Mouse (Mus musculus) hindbrain, embryonic 10.5 days (tissue): ENCODE data around the gene Zfp653. TPM values are rescaled to one million over a fixed set of nuclear protein-coding genes. Genes with fewer than 3 reads are reported as not detected.

ENCODE experiments used
- DNase-seq: peaks from one replicate; pipeline ENCODE4 v3.0.0-alpha.2; 2017; ENCODE audit warnings: low spot score
- H3K27ac ChIP-seq: fragments of 300-500 bp; sonication (generic); 2 replicates; pipeline ENCODE4 v1.5.1; 2016; ENCODE audit warnings: mild to moderate bottlenecking, moderate library complexity
- H3K27me3 ChIP-seq: fragments of 300-500 bp; sonication (generic); 2 replicates; pipeline ENCODE4 v1.6.1; 2016; ENCODE audit warnings: mild to moderate bottlenecking; ENCODE audit not compliant: poor library complexity, insufficient read depth, severe bottlenecking
- H3K36me3 ChIP-seq: fragments of 300-500 bp; sonication (generic); 2 replicates; pipeline ENCODE4 v1.6.1; 2016; ENCODE audit warnings: mild to moderate bottlenecking, moderate library complexity
- H3K4me1 ChIP-seq: fragments of 300-500 bp; sonication (generic); replicated peaks from 2 replicates; pipeline ENCODE4 v1.6.1; 2016; ENCODE audit warnings: mild to moderate bottlenecking
- H3K4me3 ChIP-seq: fragments of 300-500 bp; sonication (generic); 2 replicates; pipeline ENCODE4 v1.5.1; 2016; ENCODE audit warnings: mild to moderate bottlenecking, moderate library complexity
- H3K9me3 ChIP-seq: fragments of 300-500 bp; sonication (generic); 2 replicates; pipeline ENCODE4 v1.6.1; 2016; ENCODE audit warnings: mild to moderate bottlenecking, moderate library complexity
- WGBS: fragments of 180-500 bp; shearing (Covaris S2); methylation state at CpG from one replicate; pipeline ENCODE4 v1.1.7; 2016; 5-methylcytosine and 5-hydroxymethylcytosine counted together
- polyA plus RNA-seq: library from polyadenylated mRNA; unstranded; fragments of >200 nt; fragmentation: Nextera tagmentation; extraction: Ambion mirVana; gene quantifications from 2 replicates; pipeline ENCODE4 v1.2.1, GENCODE M21; 2016

The Zfp653 gene
- polyA plus RNA-seq: 11.1 and 15.4 TPM in 2 replicates

DNA sequence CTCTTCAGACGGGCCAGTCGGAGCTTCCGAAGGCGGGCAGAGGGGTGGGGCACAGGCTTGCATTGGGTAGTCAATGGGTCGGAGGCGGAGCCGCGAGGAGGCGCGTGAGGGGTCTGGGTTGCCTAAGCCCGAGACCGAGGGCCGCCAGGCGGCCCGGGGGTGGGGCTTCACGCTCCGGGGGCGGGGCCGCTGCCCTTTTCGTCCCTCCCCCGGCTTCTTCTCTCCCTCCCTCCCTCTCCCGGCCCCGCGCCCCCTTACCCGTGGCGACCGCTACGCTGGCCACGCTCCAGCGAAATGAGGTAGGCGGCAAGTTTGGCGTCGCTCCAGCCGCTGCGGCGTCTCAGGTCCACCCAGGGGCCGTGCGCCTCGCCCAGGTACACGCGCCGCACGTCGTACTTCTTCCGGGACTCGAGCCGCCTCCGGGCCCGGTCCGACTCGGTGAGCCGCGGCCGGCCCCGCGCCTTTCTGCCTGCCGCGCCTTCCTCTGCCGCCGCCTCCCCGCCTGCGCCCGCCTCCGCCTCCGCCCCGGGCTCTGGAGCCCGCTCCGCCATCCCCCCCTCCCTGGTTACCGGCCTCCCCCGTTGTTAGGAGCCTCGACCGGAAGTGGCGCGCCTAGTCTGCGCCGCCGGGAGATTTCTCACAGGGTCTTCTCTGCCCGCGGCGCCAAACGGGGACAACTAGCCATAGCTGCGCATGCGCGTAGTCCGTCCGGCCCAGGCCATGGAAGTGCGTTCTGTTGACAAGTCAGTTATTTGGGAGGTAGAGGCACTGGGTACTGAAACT, at the start of gene Zfp653, which contains the start of gene Gm49318:
Zfp653 (minus strand) TSS at position 586 of the 783 bp plus-strand sequence.
Gm49318 (minus strand) TSS at position 469 of the 783 bp plus-strand sequence.
- Histone ChIP-seq H3K9me3 (no peaks in the 10 kb centered on the region), H3K27me3 (no peaks in the 10 kb centered on the region), H3K27ac (peak within 1 kb of the TSS; percentile 99), H3K36me3 (peaks cover 60% of the 10 kb centered on the region), H3K4me3 (peak within 1 kb of the TSS; percentile 89), H3K4me1 (peaks cover 20% of the 10 kb centered on the region)
- WGBS: under 1% methylated on average over 87 of the region's 87 CpGs
- peak; percentile 95 for DNase-seq

DNA sequence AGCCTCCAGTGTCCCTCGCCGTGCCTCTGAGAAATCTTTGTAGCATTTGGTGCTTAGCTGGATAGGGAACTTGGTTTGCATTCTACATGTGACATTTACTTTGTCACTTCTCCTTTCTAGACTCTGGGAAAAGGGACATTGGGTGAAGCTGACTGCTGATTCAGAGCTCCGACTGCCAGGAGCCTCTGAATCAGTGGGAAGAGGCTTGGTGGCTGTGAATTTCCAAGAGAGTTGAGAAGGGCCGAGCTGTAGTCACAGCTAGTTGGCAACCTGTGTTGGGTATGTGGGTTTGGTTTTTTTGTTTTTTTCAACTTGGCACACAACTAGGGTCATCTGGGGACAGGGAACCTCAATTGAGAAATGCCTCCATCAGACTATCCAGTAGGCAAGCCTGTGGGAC, 48.4 kb upstream of the Zfp653 start:
- H3K9me3 ChIP-seq: no peaks in the 10 kb centered on the region
- 92% methylated on average over 4 of the region's 4 CpGs for WGBS

GRCm38 (mm10) chr9:22117754-22118456, 46.7 kb upstream of the Zfp653 start:
- Histone ChIP-seq H3K9me3 (no peaks in the 10 kb centered on the region), H3K27me3 (no peaks in the 10 kb centered on the region), H3K36me3 (peaks cover 20% of the 10 kb centered on the region), H3K4me1 (peaks cover 24% of the 10 kb centered on the region), H3K4me3 (peak overlapping the region; percentile 97), H3K27ac (peak overlapping the region; percentile 92; the same call in 1 of the 2 replicates)
- 47% methylated on average over 10 of the region's 10 CpGs for WGBS
- peak; percentile 45 for DNase-seq

More for the DNA sequence above, 48.4 kb upstream of the Zfp653 start:
- Histone ChIP-seq H3K27ac (no peak overlapping the region), H3K4me1 (peaks cover 24% of the 10 kb centered on the region), H3K27me3 (no peaks in the 10 kb centered on the region), H3K36me3 (peaks cover 4% of the 10 kb centered on the region), H3K4me3 (no peak overlapping the region)
- no peak for DNase-seq

- H3K27ac ChIP-seq: peak within 1 kb of the TSS; percentile 92
- WGBS: under 1% methylated on average over 52 of the region's 52 CpGs
- no peaks in the 10 kb centered on the region for H3K9me3 ChIP-seq
- DNase-seq: peak; percentile 95
- peaks cover 24% of the 10 kb centered on the region for H3K4me1 ChIP-seq
- no peaks in the 10 kb centered on the region for H3K27me3 ChIP-seq
- H3K36me3 ChIP-seq: peaks cover 30% of the 10 kb centered on the region
- peak within 1 kb of the TSS; percentile 97 for H3K4me3 ChIP-seq
Measured at GRCm38 (mm10) chr9:22116740-22117426, 45.7 kb upstream of the Zfp653 start, which contains the start of gene Elof1. TSS of gene Elof1 (minus strand) at chr9:22117172.

DNA sequence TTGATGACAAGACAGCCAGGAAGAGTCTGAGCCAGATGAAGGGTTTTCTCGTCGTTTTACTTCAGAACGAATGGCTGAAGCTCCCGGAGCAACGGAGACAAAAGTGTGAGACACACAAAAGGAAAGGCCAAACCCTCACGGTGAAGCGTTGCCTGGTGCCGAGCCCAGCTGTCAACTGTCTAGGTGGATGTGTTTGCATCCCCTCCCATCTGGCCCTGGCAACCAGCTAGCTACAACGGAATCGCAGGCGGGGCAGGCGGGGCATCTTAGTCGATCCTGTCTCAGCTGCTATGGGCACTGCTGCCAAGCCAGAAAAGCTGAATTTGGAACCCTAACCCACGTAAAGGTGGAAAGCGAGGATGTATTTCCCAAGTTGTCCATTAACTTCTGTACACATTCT, 44.9 kb upstream of the Zfp653 start:
- H3K4me1 ChIP-seq: peaks cover 24% of the 10 kb centered on the region
- DNase-seq: peak; percentile 40
- 25% methylated on average over 15 of the region's 15 CpGs for WGBS
- peak overlapping the region; percentile 97 for H3K4me3 ChIP-seq
- H3K9me3 ChIP-seq: no peaks in the 10 kb centered on the region
- peaks cover 38% of the 10 kb centered on the region for H3K36me3 ChIP-seq
- peak overlapping the region; percentile 92 for H3K27ac ChIP-seq
- H3K27me3 ChIP-seq: no peaks in the 10 kb centered on the region

- Histone ChIP-seq H3K9me3 (no peaks in the 10 kb centered on the region), H3K4me3 (peak overlapping the region; percentile 97), H3K4me1 (peaks cover 24% of the 10 kb centered on the region), H3K27ac (peak overlapping the region; percentile 92; the same call in 1 of the 2 replicates), H3K27me3 (no peaks in the 10 kb centered on the region), H3K36me3 (peaks cover 43% of the 10 kb centered on the region)
- no peak for DNase-seq
- WGBS: 91% methylated on average over 4 of the region's 4 CpGs
Measured at GRCm38 (mm10) chr9:22115635-22116034, 44.5 kb upstream of the Zfp653 start.

- H3K4me1 ChIP-seq: no peaks in the 10 kb centered on the region
- H3K27me3 ChIP-seq: no peaks in the 10 kb centered on the region
- no peak for DNase-seq
- 92% methylated on average over 9 of the region's 9 CpGs for WGBS
- H3K36me3 ChIP-seq: peaks cover 53% of the 10 kb centered on the region
- no peaks in the 10 kb centered on the region for H3K9me3 ChIP-seq
- no peak overlapping the region for H3K4me3 ChIP-seq
- no peak overlapping the region for H3K27ac ChIP-seq
Measured at GRCm38 (mm10) chr9:22108194-22108593, 37.0 kb upstream of the Zfp653 start.

DNA sequence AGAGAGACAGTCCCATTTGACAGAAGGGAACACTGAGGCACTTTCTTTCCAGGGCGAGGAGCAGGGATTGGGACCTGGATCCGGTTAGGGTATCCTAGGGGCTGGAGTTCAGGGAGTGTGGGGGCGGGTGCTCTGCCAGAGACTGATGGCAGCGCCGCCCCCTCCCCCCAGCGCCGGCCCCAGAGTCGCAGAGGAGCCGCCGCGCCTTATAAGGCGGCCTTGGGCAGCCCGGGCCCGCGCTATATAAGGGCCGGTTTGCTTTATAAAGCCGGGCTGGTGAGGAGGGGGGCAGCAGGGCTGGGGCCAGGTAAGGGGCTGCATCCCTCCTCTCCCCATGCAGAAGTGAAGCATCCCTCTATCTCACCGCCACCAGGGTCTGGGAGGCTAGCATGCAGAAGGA, 28.7 kb upstream of the Zfp653 start:
- Histone ChIP-seq H3K27ac (no peak overlapping the region; the same call in 1 of the 2 replicates), H3K4me3 (no peak overlapping the region), H3K4me1 (peaks cover 17% of the 10 kb centered on the region), H3K27me3 (peaks cover 57% of the 10 kb centered on the region), H3K36me3 (no peaks in the 10 kb centered on the region), H3K9me3 (no peaks in the 10 kb centered on the region)
- peak; percentile 13 for DNase-seq
- 3% methylated on average over 18 of the region's 18 CpGs for WGBS

DNA sequence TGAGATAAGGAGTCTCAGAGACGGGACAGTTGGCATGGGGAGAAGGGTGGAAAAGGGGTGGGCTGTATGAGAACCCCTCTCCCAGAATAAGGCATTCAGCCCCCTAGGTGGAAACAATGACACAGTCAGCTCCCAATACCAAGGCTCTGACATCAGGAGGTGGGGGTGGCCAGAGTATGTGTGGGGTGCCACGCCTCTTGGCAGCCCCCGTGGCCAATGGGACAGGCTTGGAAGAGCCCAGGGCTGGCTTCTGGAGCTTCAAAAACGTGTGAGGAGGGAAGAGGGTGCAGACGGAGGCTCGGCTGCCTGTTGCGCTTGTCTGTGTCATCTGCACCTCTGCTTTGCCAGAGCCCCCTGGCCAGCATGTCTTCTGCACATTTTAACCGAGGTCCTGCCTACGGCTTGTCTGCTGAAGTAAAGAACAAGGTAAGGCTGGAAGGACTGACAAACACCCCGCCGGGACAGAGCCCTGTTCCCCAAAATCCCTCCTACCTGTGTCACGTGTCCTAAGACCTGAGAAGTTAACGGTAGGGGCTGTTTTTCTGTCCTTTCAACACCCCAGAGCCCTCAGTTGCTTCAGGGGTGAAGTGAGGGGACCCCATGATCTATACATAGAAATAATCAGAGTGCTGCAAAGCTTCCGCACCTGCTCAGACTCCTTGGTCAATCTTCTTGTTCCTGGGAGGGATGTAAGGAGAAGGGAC, 28.0 kb upstream of the Zfp653 start, which contains the start of gene Cnn1:
Cnn1 (plus strand) TSS at position 224 of the 704 bp plus-strand sequence.
- Histone ChIP-seq H3K36me3 (no peaks in the 10 kb centered on the region), H3K4me3 (no peak within 1 kb of the TSS), H3K27ac (no peak within 1 kb of the TSS; the same call in 1 of the 2 replicates), H3K4me1 (peaks cover 17% of the 10 kb centered on the region), H3K9me3 (no peaks in the 10 kb centered on the region), H3K27me3 (peaks cover 63% of the 10 kb centered on the region)
- WGBS: 9% methylated on average over 14 of the region's 14 CpGs
- DNase-seq: no peak

- DNase-seq: peak; percentile 84
- Histone ChIP-seq H3K36me3 (no peaks in the 10 kb centered on the region), H3K4me3 (peak overlapping the region; percentile 54), H3K27me3 (peaks cover 50% of the 10 kb centered on the region), H3K9me3 (no peaks in the 10 kb centered on the region), H3K27ac (peak overlapping the region; percentile 80), H3K4me1 (peaks cover 17% of the 10 kb centered on the region)
- 3% methylated on average over 24 of the region's 24 CpGs for WGBS
Measured at GRCm38 (mm10) chr9:22095854-22096307, 24.7 kb upstream of the Zfp653 start.

- Histone ChIP-seq H3K4me1 (peaks cover 6% of the 10 kb centered on the region), H3K36me3 (no peaks in the 10 kb centered on the region), H3K9me3 (no peaks in the 10 kb centered on the region), H3K27me3 (peaks cover 18% of the 10 kb centered on the region), H3K4me3 (no peak overlapping the region), H3K27ac (no peak overlapping the region)
- WGBS: 91% methylated on average over 6 of the region's 6 CpGs
- no peak for DNase-seq
Measured at GRCm38 (mm10) chr9:22092746-22093145, 21.6 kb upstream of the Zfp653 start.

DNA sequence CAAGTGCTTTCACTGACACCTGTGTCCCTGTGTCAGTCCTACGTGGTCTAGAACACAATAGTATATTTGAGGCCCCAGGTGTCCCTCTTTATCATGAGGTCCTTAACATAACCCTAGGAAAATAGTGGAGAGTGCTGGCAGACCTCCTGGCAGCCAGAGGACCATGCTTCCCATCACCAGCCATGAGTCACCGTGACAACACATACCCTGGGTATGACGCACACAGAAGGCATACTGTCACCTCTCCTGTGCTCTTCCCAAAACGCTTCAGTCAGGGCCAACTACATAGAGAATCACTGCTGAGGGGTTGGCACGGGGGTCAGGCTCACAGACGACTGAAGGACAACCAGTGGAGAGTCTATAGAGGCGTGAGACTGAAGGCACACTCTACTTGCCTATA, 18.8 kb upstream of the Zfp653 start:
- no peaks in the 10 kb centered on the region for H3K36me3 ChIP-seq
- no peaks in the 10 kb centered on the region for H3K9me3 ChIP-seq
- 0 out of 2 replicates have a peak, but pooled peaks cover 6% of the 10 kb centered on the region for H3K27me3 ChIP-seq
- H3K27ac ChIP-seq: no peak overlapping the region
- H3K4me1 ChIP-seq: peaks cover 7% of the 10 kb centered on the region
- H3K4me3 ChIP-seq: no peak overlapping the region
- 89% methylated on average over 7 of the region's 7 CpGs for WGBS
- no peak for DNase-seq
